Mouse (Mus musculus): ENCODE measurements at regions not wholly inside any gene's neighbourhood (a gene's known extent, or its start where the extent isn't known, plus 50 kb on each side); places are given as distances from the start of the nearest gene placed in this dataset.
A peak's percentile ranks its signal among the peaks of the same experiment; 100 is the strongest.

- WGBS, result 88% methylated on average over 2 of the region's 2 CpGs
- no peak overlapping the region for H3K9ac ChIP-seq (replicated peaks)
- no peak overlapping the region for H3K4me2 ChIP-seq
- no peaks in the 10 kb centered on the region for H3K9me3 ChIP-seq (replicated peaks)
- no peak overlapping the region for H3K27ac ChIP-seq (replicated peaks)
- H3K36me3 ChIP-seq, result no peaks in the 10 kb centered on the region
- no peaks in the 10 kb centered on the region for H3K4me1 ChIP-seq
- no peak for ATAC-seq (ENCODE audit: low FRiP score)
- no peak overlapping the region for H3K4me3 ChIP-seq (replicated peaks)
- H3K27me3 ChIP-seq (replicated peaks), result no peaks in the 10 kb centered on the region
Observed at GRCm38 (mm10) chr13:50966826-50967225, 133.9 kb upstream of the Spin1 start.

- ATAC-seq (ENCODE audit: low FRiP score), result no peak
- no peak overlapping the region for H3K27ac ChIP-seq (replicated peaks)
- no peak overlapping the region for H3K4me3 ChIP-seq (replicated peaks)
- no peaks in the 10 kb centered on the region for H3K27me3 ChIP-seq (replicated peaks)
- no peak overlapping the region for H3K4me2 ChIP-seq
- H3K9ac ChIP-seq (replicated peaks), result no peak overlapping the region
- no peaks in the 10 kb centered on the region for H3K4me1 ChIP-seq
- WGBS, result 59% methylated on average over 8 of the region's 8 CpGs
- no peaks in the 10 kb centered on the region for H3K36me3 ChIP-seq
- H3K9me3 ChIP-seq (replicated peaks), result no peaks in the 10 kb centered on the region
Observed at GRCm38 (mm10) chr13:50973379-50973778, 127.3 kb upstream of the Spin1 start.

- no peak overlapping the region for H3K27ac ChIP-seq (replicated peaks)
- no peaks in the 10 kb centered on the region for H3K9me3 ChIP-seq (replicated peaks)
- H3K36me3 ChIP-seq, result no peaks in the 10 kb centered on the region
- WGBS, result 67% methylated on average over 12 of the region's 12 CpGs
- ATAC-seq (ENCODE audit: low FRiP score), result no peak
- H3K4me1 ChIP-seq, result no peaks in the 10 kb centered on the region
- no peak overlapping the region for H3K4me2 ChIP-seq
- H3K27me3 ChIP-seq (replicated peaks), result no peaks in the 10 kb centered on the region
- no peak overlapping the region for H3K4me3 ChIP-seq (replicated peaks)
- no peak overlapping the region for H3K9ac ChIP-seq (replicated peaks)
Observed at GRCm38 (mm10) chr13:50975306-50975920, 125.3 kb upstream of the Spin1 start.

GRCm38 (mm10) chr13:50982005-50982404 lies 118.7 kb upstream of the Spin1 start:
- Histone ChIP-seq H3K4me1 (no peaks in the 10 kb centered on the region), H3K4me2 (no peak overlapping the region), H3K27me3 (replicated peaks) (no peaks in the 10 kb centered on the region), H3K9me3 (replicated peaks) (no peaks in the 10 kb centered on the region), H3K27ac (replicated peaks) (no peak overlapping the region), H3K4me3 (replicated peaks) (no peak overlapping the region), H3K9ac (replicated peaks) (no peak overlapping the region), H3K36me3 (no peaks in the 10 kb centered on the region)
- ATAC-seq (ENCODE audit: low FRiP score), result no peak
- 57% methylated on average over 1 of the region's 1 CpGs for whole genome bisulfite sequencing

GRCm38 (mm10) chr13:50982990-50983389 lies 117.7 kb upstream of the Spin1 start:
- no peak overlapping the region for H3K27ac ChIP-seq (replicated peaks)
- H3K4me1 ChIP-seq, result no peaks in the 10 kb centered on the region
- H3K27me3 ChIP-seq (replicated peaks), result no peaks in the 10 kb centered on the region
- 84% methylated on average over 10 of the region's 10 CpGs for whole genome bisulfite sequencing
- no peak overlapping the region for H3K4me3 ChIP-seq (replicated peaks)
- H3K4me2 ChIP-seq, result no peak overlapping the region
- no peaks in the 10 kb centered on the region for H3K36me3 ChIP-seq
- no peaks in the 10 kb centered on the region for H3K9me3 ChIP-seq (replicated peaks)
- ATAC-seq (ENCODE audit: low FRiP score), result no peak
- no peak overlapping the region for H3K9ac ChIP-seq (replicated peaks)

- 82% methylated on average over 9 of the region's 9 CpGs for WGBS
- H3K4me1 ChIP-seq, result no peaks in the 10 kb centered on the region
- no peak overlapping the region for H3K4me3 ChIP-seq (replicated peaks)
- H3K27ac ChIP-seq (replicated peaks), result no peak overlapping the region
- no peak overlapping the region for H3K9ac ChIP-seq (replicated peaks)
- no peaks in the 10 kb centered on the region for H3K9me3 ChIP-seq (replicated peaks)
- no peak for ATAC-seq (ENCODE audit: low FRiP score)
- no peaks in the 10 kb centered on the region for H3K36me3 ChIP-seq
- no peak overlapping the region for H3K4me2 ChIP-seq
- no peaks in the 10 kb centered on the region for H3K27me3 ChIP-seq (replicated peaks)
Observed at GRCm38 (mm10) chr13:50991726-50992432, 108.8 kb upstream of the Spin1 start.

GRCm38 (mm10) chr13:50999738-51000137 lies 100.9 kb upstream of the Spin1 start:
- no peaks in the 10 kb centered on the region for H3K4me1 ChIP-seq
- no peaks in the 10 kb centered on the region for H3K36me3 ChIP-seq
- ATAC-seq (ENCODE audit: low FRiP score), result peak; percentile 80
- no peaks in the 10 kb centered on the region for H3K27me3 ChIP-seq (replicated peaks)
- H3K27ac ChIP-seq (replicated peaks), result peak overlapping the region; percentile 45; the same call in 1 of the 2 replicates
- no peak overlapping the region for H3K4me2 ChIP-seq
- no peak overlapping the region for H3K9ac ChIP-seq (replicated peaks)
- WGBS, result 59% methylated on average over 4 of the region's 4 CpGs
- H3K9me3 ChIP-seq (replicated peaks), result no peaks in the 10 kb centered on the region
- no peak overlapping the region for H3K4me3 ChIP-seq (replicated peaks)

- 61% methylated on average over 3 of the region's 3 CpGs for WGBS
- Histone ChIP-seq H3K4me1 (no peaks in the 10 kb centered on the region), H3K9me3 (replicated peaks) (no peaks in the 10 kb centered on the region), H3K4me2 (no peak overlapping the region), H3K9ac (replicated peaks) (no peak overlapping the region), H3K4me3 (replicated peaks) (no peak overlapping the region), H3K27me3 (replicated peaks) (no peaks in the 10 kb centered on the region), H3K27ac (replicated peaks) (no peak overlapping the region), H3K36me3 (no peaks in the 10 kb centered on the region)
- no peak for ATAC-seq (ENCODE audit: low FRiP score)
Observed at GRCm38 (mm10) chr13:51004827-51005226, 95.9 kb upstream of the Spin1 start.

GRCm38 (mm10) chr13:51010736-51011135 lies 89.9 kb upstream of the Spin1 start:
- H3K9ac ChIP-seq (replicated peaks), result no peak overlapping the region
- no peaks in the 10 kb centered on the region for H3K9me3 ChIP-seq (replicated peaks)
- 88% methylated on average over 7 of the region's 7 CpGs for WGBS
- H3K36me3 ChIP-seq, result no peaks in the 10 kb centered on the region
- no peak for ATAC-seq (ENCODE audit: low FRiP score)
- H3K4me3 ChIP-seq (replicated peaks), result no peak overlapping the region
- H3K27ac ChIP-seq (replicated peaks), result no peak overlapping the region
- no peaks in the 10 kb centered on the region for H3K27me3 ChIP-seq (replicated peaks)
- no peaks in the 10 kb centered on the region for H3K4me1 ChIP-seq
- H3K4me2 ChIP-seq, result no peak overlapping the region

- no peak for ATAC-seq (ENCODE audit: low FRiP score)
- Histone ChIP-seq H3K9me3 (replicated peaks) (no peaks in the 10 kb centered on the region), H3K36me3 (no peaks in the 10 kb centered on the region), H3K27me3 (replicated peaks) (no peaks in the 10 kb centered on the region), H3K4me2 (no peak overlapping the region), H3K4me3 (replicated peaks) (no peak overlapping the region), H3K27ac (replicated peaks) (no peak overlapping the region), H3K9ac (replicated peaks) (no peak overlapping the region), H3K4me1 (no peaks in the 10 kb centered on the region)
- WGBS, result 71% methylated on average over 3 of the region's 3 CpGs
Observed at GRCm38 (mm10) chr13:51016209-51016608, 84.5 kb upstream of the Spin1 start.

GRCm38 (mm10) chr13:51016956-51017703 lies 83.5 kb upstream of the Spin1 start:
- no peaks in the 10 kb centered on the region for H3K36me3 ChIP-seq

More at GRCm38 (mm10) chr13:51016956-51017703, 83.5 kb upstream of the Spin1 start:
- Histone ChIP-seq H3K27ac (replicated peaks) (no peak overlapping the region), H3K9ac (replicated peaks) (no peak overlapping the region), H3K4me2 (no peak overlapping the region), H3K27me3 (replicated peaks) (no peaks in the 10 kb centered on the region), H3K4me3 (replicated peaks) (no peak overlapping the region), H3K4me1 (peaks cover 5% of the 10 kb centered on the region; the same call in 1 of the 2 replicates), H3K9me3 (replicated peaks) (no peaks in the 10 kb centered on the region)
- WGBS, result 83% methylated on average over 16 of the region's 16 CpGs
- ATAC-seq (ENCODE audit: low FRiP score), result no peak

Measured in neural tube, embryonic 15.5 days (tissue).